Mouse (Mus musculus): ENCODE data around the gene Ncbp3. TPM values are rescaled to one million over a fixed set of nuclear protein-coding genes. Genes with fewer than 3 reads are reported as not detected.

Gene Ncbp3
- total and polyA plus RNA-seq, 3 experiments: 8.4 to 9.3 TPM; not detected in 1

- Histone ChIP-seq H3K4me1 (ENCODE audit: control insufficient read depth in 1 of 2, insufficient read depth in 2 of 2, low read length in 2 of 2) (peaks cover 0 to 20% of the 10 kb centered on the region in 2 experiments; a peak in 2 of 4 replicates), H3K4me3 (ENCODE audit: control insufficient read depth in 1 of 2, insufficient read depth in 1 of 2, low read depth in 2 of 2, low read length in 2 of 2) (no peak overlapping the region), H3K9ac (ENCODE audit: control insufficient read depth, low read depth, low read length, poor library complexity, severe bottlenecking) (no peak overlapping the region), H3K79me2 (ENCODE audit: control insufficient read depth, insufficient read depth, low read length, poor library complexity) (no peaks in the 10 kb centered on the region), H3K9me3 (replicated peaks; ENCODE audit: insufficient read depth, low read length) (no peaks in the 10 kb centered on the region), H3K27ac (ENCODE audit: control insufficient read depth, low read depth, low read length) (no peak overlapping the region), H3K27me3 (ENCODE audit: control insufficient read depth in 1 of 2, insufficient read depth in 2 of 2, low read length in 2 of 2) (no peaks in the 10 kb centered on the region), H3K36me3 (ENCODE audit: control insufficient read depth in 1 of 2, insufficient read depth in 2 of 2, low read length in 2 of 2) (peaks cover 0 to 8% of the 10 kb centered on the region in 2 experiments; a peak in 2 of 4 replicates)
- TF ChIP-seq MXI1 (IDR thresholded peaks at IDR 0.05; ENCODE audit: low read depth, low read length) (no peak), TCF12 (IDR thresholded peaks at IDR 0.05; ENCODE audit: low read depth, low read length) (no peak), GABPA (IDR thresholded peaks at IDR 0.05; ENCODE audit: low read depth, low read length) (no peak), USF1 (IDR thresholded peaks at IDR 0.05; ENCODE audit: low read depth, low read length) (no peak), USF2 (IDR thresholded peaks at IDR 0.05; ENCODE audit: borderline replicate concordance in 1 of 2, insufficient read depth in 1 of 2, low read depth in 1 of 2, low read length in 2 of 2) (no peak), JUND (IDR thresholded peaks at IDR 0.05; ENCODE audit: low read depth, low read length) (no peak), MYB (IDR thresholded peaks at IDR 0.05; ENCODE audit: low read depth, low read length) (no peak), SIN3A (IDR thresholded peaks at IDR 0.05; ENCODE audit: low read length) (no peak), CHD1 (IDR thresholded peaks at IDR 0.05; ENCODE audit: low read depth, low read length) (no peak), ZMIZ1 (IDR thresholded peaks at IDR 0.05; ENCODE audit: low read depth, low read length) (no peak), BHLHE40 (IDR thresholded peaks at IDR 0.05; ENCODE audit: borderline replicate concordance, low read depth, low read length) (no peak), MAZ (IDR thresholded peaks at IDR 0.05; ENCODE audit: low read depth, low read length) (no peak), NRF1 (IDR thresholded peaks at IDR 0.05; ENCODE audit: insufficient read depth, low read depth, low read length, poor library complexity, severe bottlenecking) (no peak), CTCF (IDR thresholded peaks at IDR 0.05 in 2 of 3, conservative IDR thresholded peaks at IDR 0.05 in 1 of 3; ENCODE audit: control insufficient read depth in 1 of 3, insufficient read depth in 1 of 3, low read depth in 2 of 3, low read length in 3 of 3, poor library complexity in 1 of 3, severe bottlenecking in 1 of 3) (no peak), POLR2A (IDR thresholded peaks at IDR 0.05; ENCODE audit: control insufficient read depth in 1 of 2, insufficient read depth in 1 of 2, low read depth in 1 of 2, low read length in 2 of 2, poor library complexity in 1 of 2) (no peak), ZKSCAN1 (IDR thresholded peaks at IDR 0.05; ENCODE audit: low read depth, low read length) (no peak), POLR2AphosphoS2 (IDR thresholded peaks at IDR 0.05; ENCODE audit: low read length) (no peak), EP300 (IDR thresholded peaks at IDR 0.05; ENCODE audit: low read depth in 1 of 2, low read length in 2 of 2) (no peak), SMC3 (IDR thresholded peaks at IDR 0.05; ENCODE audit: low read depth, low read length) (no peak), POLR2AphosphoS5 (IDR thresholded peaks at IDR 0.05; ENCODE audit: borderline replicate concordance, low read depth, low read length) (no peak)
- no peak for DNase-seq (ENCODE audit: low read depth, low spot score)
Measured at GRCm38 (mm10) chr11:73092057-73092456, 44.5 kb downstream of the Ncbp3 start.

GRCm38 (mm10) chr11:73092877-73093276, 45.3 kb downstream of the Ncbp3 start:
- H3K27me3 ChIP-seq (ENCODE audit: control insufficient read depth in 1 of 2, insufficient read depth in 2 of 2, low read length in 2 of 2): no peaks in the 10 kb centered on the region

More at GRCm38 (mm10) chr11:73092877-73093276, 45.3 kb downstream of the Ncbp3 start:
- DNase-seq (ENCODE audit: low read depth, low spot score): peak; percentile 52
- Histone ChIP-seq H3K79me2 (ENCODE audit: control insufficient read depth, insufficient read depth, low read length, poor library complexity) (no peaks in the 10 kb centered on the region), H3K9ac (ENCODE audit: control insufficient read depth, low read depth, low read length, poor library complexity, severe bottlenecking) (no peak overlapping the region), H3K4me1 (ENCODE audit: control insufficient read depth in 1 of 2, insufficient read depth in 2 of 2, low read length in 2 of 2) (peaks cover 0 to 12% of the 10 kb centered on the region in 2 experiments; a peak in 2 of 4 replicates), H3K4me3 (ENCODE audit: control insufficient read depth in 1 of 2, insufficient read depth in 1 of 2, low read depth in 2 of 2, low read length in 2 of 2) (no peak overlapping the region), H3K36me3 (ENCODE audit: control insufficient read depth in 1 of 2, insufficient read depth in 2 of 2, low read length in 2 of 2) (no peaks in the 10 kb centered on the region; a peak in 1 of 4 replicates), H3K27ac (ENCODE audit: control insufficient read depth, low read depth, low read length) (no peak overlapping the region), H3K9me3 (replicated peaks; ENCODE audit: insufficient read depth, low read length) (no peaks in the 10 kb centered on the region)
- TF ChIP-seq ZC3H11A (IDR thresholded peaks at IDR 0.05; ENCODE audit: low read depth, low read length): no peak
- TF ChIP-seq HCFC1 (IDR thresholded peaks at IDR 0.05; ENCODE audit: low read depth, low read length): no peak
- TF ChIP-seq GATA1 (IDR thresholded peaks at IDR 0.05; ENCODE audit: low read depth, low read length): no peak
- no peak for TF ChIP-seq NRF1 (IDR thresholded peaks at IDR 0.05; ENCODE audit: insufficient read depth, low read depth, low read length, poor library complexity, severe bottlenecking)
- TF ChIP-seq RAD21 (IDR thresholded peaks at IDR 0.05; ENCODE audit: low read depth, low read length): no peak
- TF ChIP-seq MYC (IDR thresholded peaks at IDR 0.05; ENCODE audit: low read depth, low read length): no peak
- no peak for TF ChIP-seq MXI1 (IDR thresholded peaks at IDR 0.05; ENCODE audit: low read depth, low read length)
- TF ChIP-seq TCF12 (IDR thresholded peaks at IDR 0.05; ENCODE audit: low read depth, low read length): no peak
- TF ChIP-seq POLR2AphosphoS2 (IDR thresholded peaks at IDR 0.05; ENCODE audit: low read length): no peak
- no peak for TF ChIP-seq MAFK (IDR thresholded peaks at IDR 0.05; ENCODE audit: borderline replicate concordance, low read depth, low read length)
- no peak for TF ChIP-seq SIN3A (IDR thresholded peaks at IDR 0.05; ENCODE audit: low read length)
- TF ChIP-seq CTCF (IDR thresholded peaks at IDR 0.05 in 2 of 3, conservative IDR thresholded peaks at IDR 0.05 in 1 of 3; ENCODE audit: control insufficient read depth in 1 of 3, insufficient read depth in 1 of 3, low read depth in 2 of 3, low read length in 3 of 3, poor library complexity in 1 of 3, severe bottlenecking in 1 of 3): no peak
- no peak for TF ChIP-seq MAZ (IDR thresholded peaks at IDR 0.05; ENCODE audit: low read depth, low read length)
- TF ChIP-seq POLR2A (IDR thresholded peaks at IDR 0.05; ENCODE audit: control insufficient read depth in 1 of 2, insufficient read depth in 1 of 2, low read depth in 1 of 2, low read length in 2 of 2, poor library complexity in 1 of 2): no peak
- no peak for TF ChIP-seq MYB (IDR thresholded peaks at IDR 0.05; ENCODE audit: low read depth, low read length)

Measured in MEL (cell line).